Mouse (Mus musculus) megakaryocyte, embryonic 14.5 days (primary cell): ENCODE data around the gene Krt14.

Experiments used
- FLI1 ChIP-seq: IDR thresholded peaks from 2 replicates; pipeline ENCODE4 v1.6.1; 2012; ENCODE audit warnings: low read length, inconsistent platforms, mixed read lengths
- GATA1 ChIP-seq: IDR thresholded peaks from 3 replicates; pipeline ENCODE4 v1.6.1; 2012; ENCODE audit warnings: mixed read lengths, low read length, inconsistent platforms, borderline replicate concordance

DNA sequence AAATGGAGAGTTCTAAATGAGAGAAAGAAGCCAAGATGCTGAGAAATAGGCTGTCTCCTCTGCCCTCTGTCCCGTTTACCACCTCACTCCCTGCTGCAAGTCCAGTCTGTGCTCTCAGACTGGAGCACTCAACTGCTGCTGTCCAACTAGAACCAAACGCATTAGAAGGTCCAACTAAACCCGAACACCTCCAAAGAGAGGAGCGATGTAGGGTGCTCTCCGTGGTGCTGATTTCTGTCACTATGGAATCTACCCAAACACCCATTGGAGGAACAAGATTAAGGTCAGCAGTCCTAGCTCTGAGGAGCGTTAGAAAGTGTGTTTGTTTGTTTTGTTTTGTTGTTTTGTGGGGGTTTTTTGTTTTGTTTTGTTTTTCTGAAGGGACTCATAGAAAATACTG is 3.9 kb downstream of the Krt14 start:
- TF ChIP-seq GATA1: no peak
- TF ChIP-seq FLI1: no peak
